Mouse (Mus musculus) limb, embryonic 10.5 days (tissue): ENCODE results near the gene Gipc3. TPM values are rescaled to one million over a fixed set of nuclear protein-coding genes. Genes with fewer than 3 reads are reported as not detected.
A peak's percentile ranks its signal among the peaks of the same experiment; 100 is the strongest.

Experiments used
- DNase-seq: peaks from one replicate; pipeline ENCODE4 v3.0.0-alpha.2; 2017; ENCODE audit warnings: low spot score
- H3K27ac ChIP-seq: fragments of 300-500 bp; sonication (generic); 2 replicates; pipeline ENCODE4 v1.5.1; 2016; ENCODE audit warnings: mild to moderate bottlenecking
- H3K27me3 ChIP-seq: fragments of 300-500 bp; sonication (generic); 2 replicates; pipeline ENCODE4 v1.6.1; 2016; ENCODE audit warnings: low read depth, mild to moderate bottlenecking; ENCODE audit not compliant: poor library complexity, severe bottlenecking
- H3K36me3 ChIP-seq: fragments of 300-500 bp; sonication (generic); 2 replicates; pipeline ENCODE4 v1.6.1; 2016; ENCODE audit warnings: mild to moderate bottlenecking, moderate library complexity
- H3K4me1 ChIP-seq: fragments of 300-500 bp; sonication (generic); 2 replicates; pipeline ENCODE4 v1.6.1; 2016
- H3K4me3 ChIP-seq: fragments of 300-500 bp; sonication (generic); 2 replicates; pipeline ENCODE4 v1.5.1; 2016; ENCODE audit warnings: mild to moderate bottlenecking, moderate library complexity
- H3K9me3 ChIP-seq: fragments of 300-500 bp; sonication (generic); replicated peaks from 2 replicates; pipeline ENCODE4 v1.6.1; 2016; ENCODE audit warnings: mild to moderate bottlenecking
- WGBS: fragments of 180-500 bp; shearing (Covaris S2); methylation state at CpG from one replicate; pipeline ENCODE4 v1.1.7; 2016; 5-methylcytosine and 5-hydroxymethylcytosine counted together
- microRNA-seq: library from miRNA; unstranded; fragments of <30 nt; microRNA quantifications from one replicate; pipeline ENCODE4, GENCODE M21; 2017
- polyA plus RNA-seq: library from polyadenylated mRNA; unstranded; fragments of >200 nt; fragmentation: Nextera tagmentation; extraction: Ambion mirVana; gene quantifications from 2 replicates; pipeline ENCODE4 v1.2.1, GENCODE M21; 2016

Gene Gipc3
- polyA plus RNA-seq, 1 experiment from 2014 or later = 0.09 TPM

GRCm38 (mm10) chr10:81286586-81286985, 56.5 kb downstream of the Gipc3 start:
- peaks cover 92% of the 10 kb centered on the region for H3K27me3 ChIP-seq
- peaks cover 26% of the 10 kb centered on the region for H3K4me1 ChIP-seq
- H3K36me3 ChIP-seq = no peaks in the 10 kb centered on the region
- no peak for DNase-seq
- 28% methylated on average over 6 of the region's 6 CpGs for WGBS
- H3K27ac ChIP-seq = no peak overlapping the region
- H3K4me3 ChIP-seq = no peak overlapping the region
- no peaks in the 10 kb centered on the region for H3K9me3 ChIP-seq

DNA sequence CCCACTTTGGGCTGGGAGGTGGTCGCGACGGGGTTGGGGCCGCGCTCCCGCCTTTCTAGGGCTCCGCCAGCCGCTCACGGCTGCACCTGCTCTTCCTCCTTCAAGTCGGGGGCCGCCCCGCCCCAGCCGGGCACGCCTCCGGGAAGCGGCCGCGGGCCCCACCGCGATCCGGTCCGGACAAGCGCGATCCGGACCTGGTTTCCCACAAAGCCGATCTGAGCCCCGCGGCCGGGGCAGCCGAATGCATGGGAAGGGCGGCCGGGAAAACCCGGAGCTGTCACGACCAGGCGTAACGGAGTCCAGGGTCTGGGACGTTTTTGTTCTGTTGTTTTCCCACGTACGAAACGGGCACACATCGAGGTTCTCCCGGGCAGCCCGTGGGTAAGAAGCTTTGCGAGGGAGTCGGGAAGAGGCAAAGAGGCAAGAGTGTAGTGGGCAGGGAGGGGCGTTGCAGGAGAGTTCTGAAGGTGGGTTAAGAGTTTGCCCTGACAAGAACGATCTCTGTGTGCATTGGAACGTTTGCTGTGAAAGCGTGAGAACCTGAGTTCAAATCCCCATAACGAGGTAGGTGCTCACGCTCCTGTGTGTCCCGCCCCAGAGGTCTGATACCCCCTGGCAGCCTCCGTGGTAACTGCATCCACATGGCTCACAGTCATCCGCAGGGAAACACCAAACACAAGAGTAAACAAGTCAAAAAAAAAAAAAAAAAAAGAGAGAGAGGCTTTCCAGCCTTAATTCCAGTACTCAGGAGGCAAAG, 57.2 kb downstream of the Gipc3 start:
- peak overlapping the region; percentile 64 for H3K27ac ChIP-seq
- peaks cover 92% of the 10 kb centered on the region for H3K27me3 ChIP-seq
- H3K4me1 ChIP-seq = peaks cover 24% of the 10 kb centered on the region
- no peaks in the 10 kb centered on the region for H3K36me3 ChIP-seq
- peak; percentile 98 for DNase-seq
- no peaks in the 10 kb centered on the region for H3K9me3 ChIP-seq
- 3% methylated on average over 54 of the region's 54 CpGs for WGBS
- H3K4me3 ChIP-seq = peak overlapping the region; percentile 49

Small RNAs within 50 kb of the gene (microRNA-seq; reads per million reads assigned to microRNA genes)
- 1.5 reads per million for gene Mir6913

Other genes starting within 250 kb of the Gipc3 start
- 0.58 and 0.66 TPM in 2 replicates for gene Creb3l3, start 244.4 kb downstream of the Gipc3 start, polyA plus RNA-seq
- 244 and 245 TPM in 2 replicates for gene Map2k2, start 237.4 kb downstream of the Gipc3 start, polyA plus RNA-seq
- gene Zbtb7a, start 208.0 kb downstream of the Gipc3 start, polyA plus RNA-seq = 9.6 and 11.7 TPM in 2 replicates
- 73.6 and 73.9 TPM in 2 replicates for gene Pias4, start 175.3 kb downstream of the Gipc3 start, polyA plus RNA-seq
- 575 and 611 TPM in 2 replicates for gene Eef2, start 166.6 kb downstream of the Gipc3 start, polyA plus RNA-seq
- gene Dapk3, start 160.3 kb downstream of the Gipc3 start, polyA plus RNA-seq = 46.5 and 52.0 TPM in 2 replicates
- gene 4930442H23Rik, start 159.4 kb downstream of the Gipc3 start, polyA plus RNA-seq = not detected in 2 replicates
- not detected in 2 replicates for gene Nmrk2, start 141.2 kb downstream of the Gipc3 start, polyA plus RNA-seq
- gene Atcay, start 112.4 kb downstream of the Gipc3 start, polyA plus RNA-seq = 0.06 TPM in 1 of 2 replicates, not detected in the other
- 2.0 and 5.0 TPM in 2 replicates for gene Zfr2, start 110.1 kb downstream of the Gipc3 start, polyA plus RNA-seq
- gene Matk, start 90.3 kb downstream of the Gipc3 start, polyA plus RNA-seq = 2.1 and 3.0 TPM in 2 replicates
- gene Mrpl54, start 76.3 kb downstream of the Gipc3 start, polyA plus RNA-seq = 234 and 258 TPM in 2 replicates
- gene Apba3, start 76.3 kb downstream of the Gipc3 start, polyA plus RNA-seq = 56.5 and 57.6 TPM in 2 replicates
- gene Tjp3, start 51.7 kb downstream of the Gipc3 start, polyA plus RNA-seq = 4.7 and 5.1 TPM in 2 replicates
- gene Pip5k1c, start 50.3 kb downstream of the Gipc3 start, polyA plus RNA-seq = 67.0 and 71.3 TPM in 2 replicates
- 62.5 and 67.7 TPM in 2 replicates for gene Cactin, start 22.2 kb downstream of the Gipc3 start, polyA plus RNA-seq
- gene Tbxa2r, start 14.5 kb downstream of the Gipc3 start, polyA plus RNA-seq = 3.2 and 3.6 TPM in 2 replicates
- 99.6 and 114 TPM in 2 replicates for gene Hmg20b, start 7.2 kb upstream of the Gipc3 start, polyA plus RNA-seq
- 7.6 and 8.8 TPM in 2 replicates for gene Mfsd12, start 14.2 kb upstream of the Gipc3 start, polyA plus RNA-seq
- 0.24 and 0.38 TPM in 2 replicates for gene 4930404N11Rik, start 22.6 kb upstream of the Gipc3 start, polyA plus RNA-seq
- 134 and 148 TPM in 2 replicates for gene Fzr1, start 35.2 kb upstream of the Gipc3 start, polyA plus RNA-seq
- gene Dohh, start 41.2 kb upstream of the Gipc3 start, polyA plus RNA-seq = 101 and 115 TPM in 2 replicates
- 3.8 and 4.2 TPM in 2 replicates for gene Gm48551, start 41.2 kb upstream of the Gipc3 start, polyA plus RNA-seq
- 1.4 and 1.5 TPM in 2 replicates for gene Gm48552, start 45.7 kb upstream of the Gipc3 start, polyA plus RNA-seq
- 1.9 and 2.9 TPM in 2 replicates for gene Smim24, start 49.8 kb upstream of the Gipc3 start, polyA plus RNA-seq
- gene Nfic, start 112.4 kb upstream of the Gipc3 start, polyA plus RNA-seq = 9.3 and 19.8 TPM in 2 replicates
- 0.24 and 0.48 TPM in 2 replicates for gene Celf5, start 139.4 kb upstream of the Gipc3 start, polyA plus RNA-seq
- 100 and 102 TPM in 2 replicates for gene Ncln, start 153.1 kb upstream of the Gipc3 start, polyA plus RNA-seq
- gene S1pr4, start 156.9 kb upstream of the Gipc3 start, polyA plus RNA-seq = 0.34 and 0.39 TPM in 2 replicates
- gene Gna15, start 181.0 kb upstream of the Gipc3 start, polyA plus RNA-seq = 0.80 and 2.0 TPM in 2 replicates
- gene Gna11, start 201.9 kb upstream of the Gipc3 start, polyA plus RNA-seq = 88.5 and 91.5 TPM in 2 replicates
- 337 and 432 TPM in 2 replicates for gene Aes, start 216.2 kb upstream of the Gipc3 start, polyA plus RNA-seq
- 17.1 and 28.2 TPM in 2 replicates for gene Tle2, start 231.3 kb upstream of the Gipc3 start, polyA plus RNA-seq